Mouse (Mus musculus) lung, postnatal 0 days (tissue): ENCODE measurements around the gene Wdr63.

Experiments used
- CTCF ChIP-seq: IDR thresholded peaks from 2 replicates; pipeline ENCODE4 v1.5.1; 2016; ENCODE audit warnings: antibody characterized with exemption, mild to moderate bottlenecking
- EP300 ChIP-seq: IDR thresholded peaks from 2 replicates; pipeline ENCODE4 v1.6.1; 2016; ENCODE audit warnings: antibody characterized with exemption, mild to moderate bottlenecking, control low read depth

DNA sequence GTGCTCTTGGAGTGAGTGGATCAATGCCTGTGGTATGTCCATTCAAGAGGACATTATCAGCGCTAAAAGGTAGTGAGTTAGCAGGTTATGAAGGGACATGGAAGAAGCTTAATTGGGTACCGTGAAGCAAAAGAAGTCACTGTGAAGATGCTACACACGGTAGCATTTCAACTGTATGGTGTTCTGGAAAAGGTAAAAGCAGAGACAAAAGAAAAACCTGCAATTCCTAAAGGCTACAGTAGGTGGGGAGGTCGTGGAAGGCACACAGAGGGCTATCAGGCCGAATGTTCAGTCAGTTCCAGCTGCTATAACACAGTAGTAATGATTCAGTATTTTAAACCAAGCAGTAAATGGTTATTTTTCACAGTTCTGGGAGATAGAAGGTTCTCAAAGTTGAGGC is 37.6 kb upstream of the Wdr63 start:
- TF ChIP-seq CTCF (0 out of 2 replicates have a peak, but pooled peaks have one; percentile 11), EP300 (no peak)
